ENCODE assay signal across 3 mouse cellular contexts in genomic region chr1:44234531-44234930, GRCm38 (mm10).
DNase-seq lines count a peak whose midpoint lies in the region.

No protein-coding gene starts in this region.

- DNase-seq in ES-CJ7 (ENCODE audit: low read depth, low spot score) (peak; percentile 44), R1 (ENCODE audit: low read depth, low spot score) (peak; percentile 85), ZHBTc4 (ENCODE audit: low read depth, low spot score) (peak; percentile 59)
